Mouse (Mus musculus): Measurements from ENCODE around the gene Aes. TPM values are rescaled to one million over a fixed set of nuclear protein-coding genes. Genes with fewer than 3 reads are reported as not detected.

Gene Aes
- polyA plus RNA-seq, 1 experiment from 2014 or later = 301 TPM

DNA sequence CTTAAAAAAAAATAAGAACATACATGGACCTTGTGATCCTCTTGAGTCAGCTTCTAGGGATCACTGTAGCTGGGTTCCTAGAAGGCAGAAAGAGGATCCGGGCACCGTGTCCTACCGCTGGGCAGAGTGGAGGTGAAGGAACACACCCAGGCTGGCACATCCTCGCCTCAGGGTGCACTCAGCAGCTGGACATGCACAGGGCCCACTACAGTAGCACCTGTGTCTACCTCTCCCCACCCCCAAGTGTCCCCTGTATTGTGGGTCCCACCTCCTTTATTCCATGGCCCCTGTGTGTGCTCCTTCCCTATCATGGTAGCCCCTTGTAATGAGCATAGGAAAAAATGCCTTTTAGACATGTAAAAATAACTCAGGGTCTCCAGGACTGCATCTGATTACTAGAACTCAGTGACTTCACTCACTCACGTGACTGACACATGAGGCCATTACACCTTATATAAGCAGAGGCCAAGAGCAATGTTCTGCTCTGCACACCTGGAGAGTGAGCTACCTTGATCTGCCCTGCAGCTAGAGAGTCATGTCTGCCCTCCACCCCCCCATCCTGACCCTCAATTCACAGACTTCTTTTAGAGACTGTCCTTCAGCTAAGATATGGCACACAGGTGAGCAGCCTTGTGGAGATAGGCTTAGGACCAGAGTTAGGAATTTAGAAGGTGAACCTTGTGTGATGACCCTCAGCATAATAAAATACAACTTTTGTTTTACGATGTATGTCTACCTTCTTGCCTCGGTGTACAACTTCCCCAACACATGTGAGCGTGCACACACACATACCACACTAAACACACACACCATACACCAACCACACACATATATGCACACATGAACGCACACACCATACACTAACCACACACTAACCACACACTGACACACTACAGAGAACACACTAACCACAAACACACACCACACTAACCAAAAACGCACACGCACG, 45.0 kb downstream of the Aes start:
- Histone ChIP-seq H3K36me3 (ENCODE audit: inconsistent target) (no peaks in the 10 kb centered on the region), H3K4me3 (ENCODE audit: inconsistent target) (peak overlapping the region; percentile 61; the same call in 1 of the 2 replicates), H3K27ac (peak overlapping the region; percentile 82), H3K79me2 (ENCODE audit: inconsistent target) (no peaks in the 10 kb centered on the region)
- WGBS (ENCODE audit: missing documents) = 44% methylated on average over 12 of the region's 12 CpGs

DNA sequence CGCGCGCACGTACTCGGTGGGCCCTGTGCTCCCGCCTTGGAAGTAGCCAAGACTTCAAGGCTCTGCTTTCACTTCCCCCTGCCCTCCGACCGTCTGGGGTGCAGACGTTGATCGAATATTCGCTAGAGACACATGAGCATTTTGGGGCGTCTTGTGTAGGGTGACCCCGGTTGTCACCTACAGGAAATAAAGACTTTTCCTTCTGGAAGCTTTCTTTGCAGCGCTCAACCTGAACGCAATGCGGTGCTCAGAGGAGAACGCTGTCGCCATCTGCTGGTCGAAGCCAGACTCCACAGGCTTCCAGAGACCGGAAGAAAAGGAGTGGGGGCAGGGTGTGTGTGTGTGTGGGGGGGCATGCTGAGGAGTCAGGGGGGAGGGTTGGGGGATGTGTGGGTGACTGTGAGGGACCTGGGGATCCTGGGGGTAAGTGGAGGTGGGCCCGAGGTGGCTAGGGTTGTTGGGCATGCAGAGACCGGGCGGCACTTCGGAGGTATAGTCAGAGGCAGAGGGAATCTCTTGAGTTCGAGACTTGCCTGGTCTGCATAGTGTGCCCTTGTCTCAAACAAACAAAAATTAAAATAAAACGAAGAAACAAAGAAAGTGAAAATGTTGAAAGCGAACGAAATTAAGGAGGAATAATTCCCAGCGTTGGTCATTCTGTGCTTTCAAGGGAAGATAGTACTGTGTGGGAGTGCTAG, 45.8 kb downstream of the Aes start:
- Histone ChIP-seq H3K79me2 (ENCODE audit: inconsistent target) (no peaks in the 10 kb centered on the region), H3K36me3 (ENCODE audit: inconsistent target) (no peaks in the 10 kb centered on the region), H3K4me3 (ENCODE audit: inconsistent target) (peak overlapping the region; percentile 61), H3K27ac (peak overlapping the region; percentile 82)
- 2% methylated on average over 24 of the region's 29 CpGs for WGBS (ENCODE audit: missing documents)

DNA sequence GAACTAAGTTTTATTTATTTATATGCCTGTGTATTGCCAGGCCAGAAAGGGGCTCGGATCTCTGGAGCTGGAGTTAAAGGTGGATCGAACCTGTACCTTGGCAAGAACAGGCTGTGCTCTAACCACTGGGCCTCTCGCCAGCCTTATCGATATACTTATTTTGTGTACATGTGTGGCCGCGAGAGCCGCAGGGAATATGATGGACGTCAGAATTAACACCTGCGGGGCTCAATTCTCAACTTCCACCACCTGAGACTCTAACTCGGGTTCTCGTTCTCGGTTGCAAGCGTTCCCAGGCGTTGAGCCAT, 46.3 kb downstream of the Aes start:
- peak overlapping the region; percentile 82 for H3K27ac ChIP-seq
- H3K36me3 ChIP-seq (ENCODE audit: inconsistent target) = no peaks in the 10 kb centered on the region
- 4% methylated on average over 14 of the region's 14 CpGs for WGBS (ENCODE audit: missing documents)
- no peaks in the 10 kb centered on the region for H3K79me2 ChIP-seq (ENCODE audit: inconsistent target)
- H3K4me3 ChIP-seq (ENCODE audit: inconsistent target) = peak overlapping the region; percentile 61

DNA sequence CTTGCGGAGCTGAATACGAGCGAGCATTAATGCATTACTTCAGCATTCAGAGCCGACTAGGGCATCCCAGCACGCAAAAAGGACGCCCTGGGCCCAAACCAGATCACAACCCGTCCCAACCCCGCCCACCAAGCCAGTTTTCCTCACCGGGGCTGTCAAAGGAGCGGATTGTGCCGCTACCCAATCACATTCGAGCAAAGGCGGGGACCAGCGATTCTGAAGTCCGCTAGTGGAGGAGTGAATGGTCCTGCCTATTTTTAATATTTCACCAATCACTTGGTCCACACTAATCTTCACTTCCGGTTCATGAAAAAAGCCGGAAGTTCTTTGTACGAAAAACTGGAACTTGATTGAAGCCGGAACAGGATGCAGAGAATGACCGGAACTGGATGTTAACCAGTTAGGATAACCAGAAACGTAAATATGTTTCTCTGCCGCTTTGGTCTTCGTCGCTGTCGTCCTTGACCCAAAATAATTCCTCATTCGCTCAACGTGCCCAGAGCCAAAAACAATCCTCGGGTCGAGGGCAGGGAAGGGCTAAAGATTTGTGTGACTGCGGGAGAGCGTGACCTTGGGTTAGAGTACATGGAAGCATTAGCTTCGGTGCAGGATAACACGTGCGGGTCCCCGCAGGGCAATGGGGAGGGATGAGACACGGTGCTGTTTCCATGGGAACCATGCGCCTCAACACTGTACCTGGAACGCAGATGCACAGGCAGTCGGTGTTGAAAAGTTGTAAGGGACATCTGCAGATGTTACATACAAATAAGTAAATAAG, 46.9 kb downstream of the Aes start, which contains the start of gene BC025920:
Gene BC025920 (plus strand): TSS at position 297 of the 778 bp plus-strand sequence.
- no peaks in the 10 kb centered on the region for H3K36me3 ChIP-seq (ENCODE audit: inconsistent target)
- no peaks in the 10 kb centered on the region for H3K79me2 ChIP-seq (ENCODE audit: inconsistent target)
- peak within 1 kb of the TSS; percentile 82 for H3K27ac ChIP-seq
- 2% methylated on average over 39 of the region's 39 CpGs for WGBS (ENCODE audit: missing documents)
- peak within 1 kb of the TSS; percentile 61 for H3K4me3 ChIP-seq (ENCODE audit: inconsistent target)

DNA sequence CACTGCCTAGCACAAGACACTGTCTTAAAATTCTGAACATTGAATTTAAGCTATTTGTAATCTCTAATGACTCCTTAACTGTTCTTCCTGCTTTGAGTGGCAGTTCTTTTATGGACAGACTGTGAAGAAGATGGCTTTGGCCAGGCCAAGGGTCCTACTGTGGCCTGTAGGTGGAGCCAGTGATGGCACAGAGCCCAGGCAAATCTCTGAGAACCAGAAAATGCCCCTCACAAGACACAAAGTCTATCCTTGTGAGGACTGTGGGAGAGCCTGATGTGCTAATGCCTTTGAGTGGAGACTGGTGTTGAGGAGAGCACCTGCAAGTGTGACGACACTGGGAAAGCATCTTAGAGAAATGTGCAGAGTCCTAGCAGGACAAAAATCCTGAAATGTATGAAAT, 49.0 kb downstream of the Aes start:
- Histone ChIP-seq H3K79me2 (ENCODE audit: inconsistent target) (no peaks in the 10 kb centered on the region), H3K27ac (no peak overlapping the region), H3K4me3 (ENCODE audit: inconsistent target) (no peak overlapping the region), H3K36me3 (ENCODE audit: inconsistent target) (no peaks in the 10 kb centered on the region)
- 88% methylated on average over 1 of the region's 1 CpGs for WGBS (ENCODE audit: missing documents)

DNA sequence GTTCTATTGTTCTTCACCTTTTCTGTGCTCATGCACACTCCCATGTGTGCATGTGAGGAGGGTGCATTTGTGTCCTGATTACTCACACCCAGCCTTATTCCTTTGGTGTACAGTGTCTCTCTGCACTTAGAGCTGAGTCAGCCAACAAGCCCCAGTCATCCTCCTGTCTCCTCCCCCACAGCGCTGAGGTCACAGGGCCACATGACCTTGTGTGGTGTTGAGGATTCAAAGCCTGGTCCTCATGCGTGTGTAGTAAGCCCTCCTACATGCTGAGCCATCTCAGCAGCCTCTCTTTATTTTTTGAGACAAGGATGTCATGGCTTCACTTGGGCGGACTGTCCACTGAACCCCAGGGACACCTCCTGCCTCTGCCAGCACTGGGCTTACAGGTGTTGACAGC, 53.5 kb downstream of the Aes start:
- H3K27ac ChIP-seq = peak overlapping the region; percentile 35
- H3K36me3 ChIP-seq (ENCODE audit: inconsistent target) = no peaks in the 10 kb centered on the region
- H3K79me2 ChIP-seq (ENCODE audit: inconsistent target) = no peaks in the 10 kb centered on the region
- no peak overlapping the region for H3K4me3 ChIP-seq (ENCODE audit: inconsistent target)
- WGBS (ENCODE audit: missing documents) = 65% methylated on average over 3 of the region's 3 CpGs

DNA sequence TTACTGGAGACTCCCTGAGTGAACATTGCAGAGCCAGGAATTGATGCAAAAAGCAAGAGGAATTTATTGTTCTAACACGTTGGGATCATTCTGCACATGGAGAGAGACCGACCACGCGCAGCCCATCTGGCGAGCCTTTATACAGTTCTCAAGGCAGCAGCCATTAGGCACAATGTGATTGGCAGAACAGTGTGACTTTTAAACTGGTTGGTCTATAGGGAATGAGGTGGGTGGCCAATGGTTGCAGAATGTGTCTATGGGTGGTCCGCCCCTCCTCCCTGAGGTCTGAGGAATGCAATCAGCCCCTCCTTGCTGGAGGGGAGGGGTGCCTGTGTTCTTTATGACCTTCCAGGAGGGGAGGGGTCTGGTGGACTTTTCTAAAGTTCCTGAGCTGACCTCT, 56.2 kb downstream of the Aes start:
- WGBS (ENCODE audit: missing documents) = 89% methylated on average over 6 of the region's 6 CpGs
- Histone ChIP-seq H3K79me2 (ENCODE audit: inconsistent target) (no peaks in the 10 kb centered on the region), H3K27ac (no peak overlapping the region), H3K36me3 (ENCODE audit: inconsistent target) (no peaks in the 10 kb centered on the region), H3K4me3 (ENCODE audit: inconsistent target) (no peak overlapping the region)

Other genes with a start within 250 kb of the Aes start
- 14.4 to 21.3 TPM (median 15.1 TPM) in 3 replicates for gene Cactin, start 238.4 kb upstream of the Aes start, polyA plus RNA-seq (2018)
- not detected in 3 replicates for gene Tbxa2r, start 230.8 kb upstream of the Aes start, polyA plus RNA-seq (2018)
- gene Gipc3, start 216.2 kb upstream of the Aes start, polyA plus RNA-seq (2018) = 0.07 TPM in 1 of 3 replicates, not detected in the others
- 33.1 to 54.6 TPM (median 42.5 TPM) in 3 replicates for gene Hmg20b, start 209.0 kb upstream of the Aes start, polyA plus RNA-seq (2018)
- 129 to 266 TPM (median 167 TPM) in 3 replicates for gene Mfsd12, start 202.0 kb upstream of the Aes start, polyA plus RNA-seq (2018)
- 1.5 to 9.8 TPM (median 2.5 TPM) in 3 replicates for gene 4930404N11Rik, start 193.7 kb upstream of the Aes start, polyA plus RNA-seq (2018)
- gene Fzr1, start 181.0 kb upstream of the Aes start, polyA plus RNA-seq (2018) = 12.9 to 17.0 TPM (median 15.3 TPM) in 3 replicates
- 21.0 to 48.1 TPM (median 32.0 TPM) in 3 replicates for gene Dohh, start 175.1 kb upstream of the Aes start, polyA plus RNA-seq (2018)
- 0.07 to 1.0 TPM (median 0.46 TPM) in 3 replicates for gene Gm48551, start 175.0 kb upstream of the Aes start, polyA plus RNA-seq (2018)
- 0.57 TPM in 1 of 3 replicates, not detected in the others for gene Gm48552, start 170.5 kb upstream of the Aes start, polyA plus RNA-seq (2018)
- gene Smim24, start 166.4 kb upstream of the Aes start, polyA plus RNA-seq (2018) = 9.6 to 21.8 TPM (median 14.6 TPM) in 3 replicates
- gene Nfic, start 103.9 kb upstream of the Aes start, polyA plus RNA-seq (2018) = 33.6 to 60.6 TPM (median 57.7 TPM) in 3 replicates
- gene Celf5, start 76.8 kb upstream of the Aes start, polyA plus RNA-seq (2018) = 0.04 TPM in 1 of 3 replicates, not detected in the others
- gene Ncln, start 63.1 kb upstream of the Aes start, polyA plus RNA-seq (2018) = 54.5 to 93.3 TPM (median 77.1 TPM) in 3 replicates
- 0.14 to 0.26 TPM (median 0.14 TPM) in 3 replicates for gene S1pr4, start 59.4 kb upstream of the Aes start, polyA plus RNA-seq (2018)
- 4.6 to 16.6 TPM (median 10.2 TPM) in 3 replicates for gene Gna15, start 35.3 kb upstream of the Aes start, polyA plus RNA-seq (2018)
- 3.5 to 6.3 TPM (median 6.2 TPM) in 3 replicates for gene Gna11, start 14.3 kb upstream of the Aes start, polyA plus RNA-seq (2018)
- gene Tle2, start 15.1 kb downstream of the Aes start, polyA plus RNA-seq (2018) = 1.3 to 3.9 TPM (median 3.6 TPM) in 3 replicates
- 9.8 to 17.4 TPM (median 16.7 TPM) in 3 replicates for gene Tle6, start 41.6 kb downstream of the Aes start, polyA plus RNA-seq (2018)
- gene BC025920, start 46.8 kb downstream of the Aes start, polyA plus RNA-seq (2018) = 0.30 to 0.55 TPM (median 0.40 TPM) in 3 replicates
- 7.3 to 9.1 TPM (median 8.1 TPM) in 3 replicates for gene Sirt6, start 68.3 kb downstream of the Aes start, polyA plus RNA-seq (2018)
- gene Ankrd24, start 69.1 kb downstream of the Aes start, polyA plus RNA-seq (2018) = 10.3 to 12.0 TPM (median 11.5 TPM) in 3 replicates
- 2.2 to 2.9 TPM (median 2.6 TPM) in 3 replicates for gene Gm10778, start 89.6 kb downstream of the Aes start, polyA plus RNA-seq (2018)
- 3.1 to 4.4 TPM (median 3.4 TPM) in 3 replicates for gene Zfp433, start 145.3 kb downstream of the Aes start, polyA plus RNA-seq (2018)
- gene Gm3055, start 211.7 kb downstream of the Aes start, polyA plus RNA-seq (2018) = 1.6 to 1.7 TPM (median 1.6 TPM) in 3 replicates